Mouse (Mus musculus) heart, adult 2 months (tissue): ENCODE results near the gene Cib1.

Experiments
- CTCF ChIP-seq: fragments of 200-600 bp; IDR thresholded peaks from 2 replicates; pipeline ENCODE4 v1.8.1; 2022; ENCODE audit warnings: antibody characterized with exemption, mild to moderate bottlenecking, moderate library complexity
- POLR2A ChIP-seq: fragments of 200-500 bp; IDR thresholded peaks from 2 replicates; pipeline ENCODE4 v1.6.1; 2011; ENCODE audit warnings: mild to moderate bottlenecking, low read depth, low read length, control low read depth; ENCODE audit not compliant: insufficient read depth

DNA sequence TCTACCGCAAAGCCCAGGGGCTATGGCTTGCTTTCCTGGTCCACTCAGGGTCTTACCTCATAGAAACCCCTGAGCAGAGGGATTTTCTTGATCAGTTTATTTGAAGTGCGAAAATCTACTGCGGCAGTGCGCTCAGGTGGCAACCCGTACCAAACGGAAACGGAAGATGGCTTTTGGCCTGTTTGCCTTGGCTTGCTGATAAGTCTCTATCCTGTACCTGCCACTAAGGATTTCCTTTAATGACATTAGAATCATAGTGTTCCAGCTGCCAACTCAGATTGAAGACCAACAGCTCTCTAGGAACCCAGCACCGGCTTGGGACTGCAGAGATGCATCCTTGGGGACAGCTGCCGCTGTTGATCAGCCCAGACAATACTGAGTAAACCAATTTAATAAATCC is 1.2 kb upstream of the Cib1 start:
- TF ChIP-seq CTCF (no peak), POLR2A (no peak)
